Mouse (Mus musculus): ENCODE measurements around the gene H2al1b. TPM values are rescaled to one million over a fixed set of nuclear protein-coding genes. Genes with fewer than 3 reads are reported as not detected.
"Not testable (repeated sequence)": the region's sequence is repeated elsewhere in the genome, so short reads cannot be mapped to it uniquely, and the experiment has no call there.

H2al1b gene
- total and polyA plus RNA-seq, 2 experiments from 2014 or later = not detected

DNA sequence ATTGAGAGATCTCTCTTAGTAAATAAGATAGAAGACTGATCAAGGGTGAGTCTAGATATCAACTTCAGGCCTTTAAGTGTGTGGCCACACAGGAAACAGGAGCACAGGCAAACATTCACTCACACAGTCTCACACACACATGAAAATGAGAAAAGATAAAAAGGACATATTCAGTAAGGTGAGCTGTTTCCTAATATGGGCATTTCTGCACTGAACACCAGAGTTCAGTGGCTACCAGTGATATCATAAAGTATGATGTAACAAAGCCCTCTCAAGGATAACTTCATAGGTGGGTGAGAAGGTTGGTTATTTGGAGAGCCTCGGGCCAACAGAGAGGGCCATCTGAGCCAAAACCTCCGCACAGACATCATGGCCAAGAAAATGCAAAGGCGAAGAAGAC lies 15.7 kb downstream of the H2al1b start, which contains the start of gene H2al1g:
H2al1g (plus strand) TSS at position 301 of the 400 bp plus-strand sequence.
- no CpG with 5 or more reads among the region's 3 CpGs for WGBS

DNA sequence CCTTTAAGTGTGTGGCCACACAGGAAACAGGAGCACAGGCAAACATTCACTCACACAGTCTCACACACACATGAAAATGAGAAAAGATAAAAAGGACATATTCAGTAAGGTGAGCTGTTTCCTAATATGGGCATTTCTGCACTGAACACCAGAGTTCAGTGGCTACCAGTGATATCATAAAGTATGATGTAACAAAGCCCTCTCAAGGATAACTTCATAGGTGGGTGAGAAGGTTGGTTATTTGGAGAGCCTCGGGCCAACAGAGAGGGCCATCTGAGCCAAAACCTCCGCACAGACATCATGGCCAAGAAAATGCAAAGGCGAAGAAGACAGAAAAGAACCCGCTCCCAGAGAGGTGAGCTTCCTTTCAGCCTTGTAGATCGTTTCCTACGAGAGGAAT lies 19.0 kb downstream of the H2al1b start, which contains the start of gene H2al1h:
H2al1h (plus strand) TSS at position 301 of the 400 bp plus-strand sequence.
- not testable (repeated sequence) for H3K27me3 ChIP-seq (ENCODE audit: insufficient read depth, low read length); DNase-seq (ENCODE audit: low spot score); ATAC-seq; H3K4me2 ChIP-seq (ENCODE audit: low read depth, low read length); H3K9me3 ChIP-seq (ENCODE audit: low read length); H3K36me3 ChIP-seq (ENCODE audit: insufficient read depth, low read length); H3K4me1 ChIP-seq (ENCODE audit: insufficient read depth, low read length); H3K27ac ChIP-seq; H3K9ac ChIP-seq (replicated peaks; ENCODE audit: low read length); H3K4me3 ChIP-seq (ENCODE audit: low read length)
- no CpG with 5 or more reads among the region's 6 CpGs for WGBS

More for the DNA sequence above, 15.7 kb downstream of the H2al1b start, which contains the start of gene H2al1g:
- H3K9ac ChIP-seq (replicated peaks; ENCODE audit: low read length); DNase-seq (ENCODE audit: low spot score); H3K27me3 ChIP-seq (ENCODE audit: insufficient read depth, low read length); H3K4me1 ChIP-seq (ENCODE audit: insufficient read depth, low read length); H3K27ac ChIP-seq; H3K4me3 ChIP-seq (ENCODE audit: low read length); ATAC-seq; H3K9me3 ChIP-seq (ENCODE audit: low read length); H3K36me3 ChIP-seq (ENCODE audit: insufficient read depth, low read length); H3K4me2 ChIP-seq (ENCODE audit: low read depth, low read length): not testable (repeated sequence)

DNA sequence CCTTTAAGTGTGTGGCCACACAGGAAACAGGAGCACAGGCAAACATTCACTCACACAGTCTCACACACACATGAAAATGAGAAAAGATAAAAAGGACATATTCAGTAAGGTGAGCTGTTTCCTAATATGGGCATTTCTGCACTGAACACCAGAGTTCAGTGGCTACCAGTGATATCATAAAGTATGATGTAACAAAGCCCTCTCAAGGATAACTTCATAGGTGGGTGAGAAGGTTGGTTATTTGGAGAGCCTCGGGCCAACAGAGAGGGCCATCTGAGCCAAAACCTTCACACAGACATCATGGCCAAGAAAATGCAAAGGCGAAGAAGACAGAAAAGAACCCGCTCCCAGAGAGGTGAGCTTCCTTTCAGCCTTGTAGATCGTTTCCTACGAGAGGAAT lies 22.1 kb downstream of the H2al1b start, which contains the start of gene H2al1i:
H2al1i (plus strand) TSS at position 301 of the 400 bp plus-strand sequence.
- H3K27ac ChIP-seq; ATAC-seq; DNase-seq (ENCODE audit: low spot score); H3K9ac ChIP-seq (replicated peaks; ENCODE audit: low read length); H3K36me3 ChIP-seq (ENCODE audit: insufficient read depth, low read length); H3K4me3 ChIP-seq (ENCODE audit: low read length); H3K9me3 ChIP-seq (ENCODE audit: low read length); H3K27me3 ChIP-seq (ENCODE audit: insufficient read depth, low read length); H3K4me1 ChIP-seq (ENCODE audit: insufficient read depth, low read length); H3K4me2 ChIP-seq (ENCODE audit: low read depth, low read length): not testable (repeated sequence)
- 100% methylated on average over 2 of the region's 5 CpGs for WGBS

DNA sequence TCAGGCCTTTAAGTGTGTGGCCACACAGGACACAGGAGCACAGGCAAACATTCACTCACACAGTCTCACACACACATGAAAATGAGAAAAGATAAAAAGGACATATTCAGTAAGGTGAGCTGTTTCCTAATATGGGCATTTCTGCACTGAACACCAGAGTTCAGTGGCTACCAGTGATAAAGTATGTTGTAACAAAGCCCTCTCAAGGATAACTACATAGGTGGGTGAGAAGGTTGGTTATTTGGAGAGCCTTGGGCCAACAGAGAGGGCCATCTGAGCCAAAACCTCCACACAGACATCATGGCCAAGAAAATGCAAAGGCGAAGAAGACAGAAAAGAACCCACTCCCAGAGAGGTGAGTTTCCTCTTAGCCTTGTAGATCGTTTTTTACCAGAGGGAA lies 25.3 kb downstream of the H2al1b start, which contains the start of gene H2al1j:
H2al1j (plus strand) TSS at position 301 of the 400 bp plus-strand sequence.
- not testable (repeated sequence) for H3K4me2 ChIP-seq (ENCODE audit: low read depth, low read length); H3K9me3 ChIP-seq (ENCODE audit: low read length); H3K27ac ChIP-seq; ATAC-seq; H3K9ac ChIP-seq (replicated peaks; ENCODE audit: low read length); H3K4me1 ChIP-seq (ENCODE audit: insufficient read depth, low read length); DNase-seq (ENCODE audit: low spot score); H3K4me3 ChIP-seq (ENCODE audit: low read length); H3K27me3 ChIP-seq (ENCODE audit: insufficient read depth, low read length); H3K36me3 ChIP-seq (ENCODE audit: insufficient read depth, low read length)
- 88% methylated on average over 2 of the region's 2 CpGs for WGBS

DNA sequence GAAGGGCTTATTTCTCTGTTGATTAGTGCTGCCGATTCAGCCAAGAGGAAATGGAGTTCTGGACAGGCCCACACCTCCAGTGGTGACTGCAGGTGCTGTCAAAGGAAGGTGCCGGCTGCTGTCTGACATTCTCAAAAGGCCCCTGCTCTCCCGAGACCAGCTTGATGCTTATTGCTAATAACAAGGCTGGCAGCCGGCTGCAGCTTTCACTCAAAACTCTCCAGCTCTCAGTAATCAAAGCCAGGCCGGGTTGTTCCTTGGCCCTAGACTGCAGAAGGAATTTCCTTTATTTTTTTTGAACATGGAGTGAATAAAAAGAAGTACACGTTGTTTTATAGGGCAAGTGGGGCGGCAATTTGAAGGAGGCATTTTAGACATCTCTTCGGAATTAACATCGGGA lies 43.5 kb downstream of the H2al1b start:
- 60% methylated on average over 9 of the region's 9 CpGs for WGBS
- DNase-seq (ENCODE audit: low spot score) (peak; percentile 6), ATAC-seq (no peak)

DNA sequence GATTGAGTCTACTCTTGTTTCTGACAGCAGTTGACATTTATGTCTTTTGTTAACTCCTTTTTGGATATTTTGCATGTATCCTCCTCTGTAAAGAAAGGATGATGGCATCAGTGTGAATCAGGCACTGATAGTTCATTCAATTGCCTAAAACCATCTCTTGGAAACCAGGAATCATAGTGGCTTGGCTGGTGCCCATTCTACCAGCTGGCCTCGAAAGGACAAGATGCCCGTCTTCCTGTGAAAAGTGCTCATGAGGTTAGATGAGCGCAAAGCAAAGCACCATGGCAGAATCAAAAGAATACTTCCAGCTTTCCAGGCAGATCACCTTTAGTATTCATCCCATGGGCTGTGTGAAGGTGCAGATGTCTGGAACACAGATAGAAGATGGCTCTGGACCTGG lies 44.5 kb downstream of the H2al1b start:
- ATAC-seq = no peak
- 78% methylated on average over 3 of the region's 3 CpGs for WGBS
- no peaks in the 10 kb centered on the region for H3K27me3 ChIP-seq (ENCODE audit: insufficient read depth, low read length)

More for the DNA sequence above, 43.5 kb downstream of the H2al1b start:
- Histone ChIP-seq H3K9ac (replicated peaks; ENCODE audit: low read length) (no peak overlapping the region), H3K4me3 (ENCODE audit: low read length) (no peak overlapping the region), H3K4me2 (ENCODE audit: low read depth, low read length) (no peak overlapping the region), H3K27me3 (ENCODE audit: insufficient read depth, low read length) (no peaks in the 10 kb centered on the region), H3K27ac (no peak overlapping the region), H3K9me3 (ENCODE audit: low read length) (no peaks in the 10 kb centered on the region), H3K36me3 (ENCODE audit: insufficient read depth, low read length) (no peaks in the 10 kb centered on the region), H3K4me1 (ENCODE audit: insufficient read depth, low read length) (no peaks in the 10 kb centered on the region)
- TF ChIP-seq CTCF (IDR thresholded peaks at IDR 0.05; ENCODE audit: low read depth) = no peak

More for the DNA sequence above, 44.5 kb downstream of the H2al1b start:
- no peak overlapping the region for H3K9ac ChIP-seq (replicated peaks; ENCODE audit: low read length)
- no peak overlapping the region for H3K4me3 ChIP-seq (ENCODE audit: low read length)
- H3K27ac ChIP-seq = no peak overlapping the region
- H3K36me3 ChIP-seq (ENCODE audit: insufficient read depth, low read length) = no peaks in the 10 kb centered on the region
- no peaks in the 10 kb centered on the region for H3K9me3 ChIP-seq (ENCODE audit: low read length)
- H3K4me1 ChIP-seq (ENCODE audit: insufficient read depth, low read length) = no peaks in the 10 kb centered on the region
- DNase-seq (ENCODE audit: low spot score) = no peak
- no peak overlapping the region for H3K4me2 ChIP-seq (ENCODE audit: low read depth, low read length)
- TF ChIP-seq CTCF (IDR thresholded peaks at IDR 0.05; ENCODE audit: low read depth) = no peak

Other genes starting within 250 kb of the H2al1b start
- gene H2al1a, start 3.2 kb upstream of the H2al1b start, total RNA-seq (2014; rRNA removed) = not detected in 2 replicates
- not detected in 2 replicates for gene H2al1a, start 3.2 kb upstream of the H2al1b start, polyA plus RNA-seq (2015; fragmentation: Nextera tagmentation; extraction: Ambion mirVana)
- not detected in 2 replicates for gene H2al1c, start 3.2 kb downstream of the H2al1b start, total RNA-seq (2014; rRNA removed)
- not detected in 2 replicates for gene H2al1c, start 3.2 kb downstream of the H2al1b start, polyA plus RNA-seq (2015; fragmentation: Nextera tagmentation; extraction: Ambion mirVana)
- not detected in 2 replicates for gene H2al1d, start 6.4 kb downstream of the H2al1b start, total RNA-seq (2014; rRNA removed)
- gene H2al1d, start 6.4 kb downstream of the H2al1b start, polyA plus RNA-seq (2015; fragmentation: Nextera tagmentation; extraction: Ambion mirVana) = not detected in 2 replicates
- not detected in 2 replicates for gene H2al1e, start 9.5 kb downstream of the H2al1b start, total RNA-seq (2014; rRNA removed)
- gene H2al1e, start 9.5 kb downstream of the H2al1b start, polyA plus RNA-seq (2015; fragmentation: Nextera tagmentation; extraction: Ambion mirVana) = not detected in 2 replicates
- not detected in 2 replicates for gene H2al1f, start 12.7 kb downstream of the H2al1b start, total RNA-seq (2014; rRNA removed)
- gene H2al1f, start 12.7 kb downstream of the H2al1b start, polyA plus RNA-seq (2015; fragmentation: Nextera tagmentation; extraction: Ambion mirVana) = not detected in 2 replicates
- gene H2al1g, start 15.8 kb downstream of the H2al1b start, total RNA-seq (2014; rRNA removed) = not detected in 2 replicates
- gene H2al1g, start 15.8 kb downstream of the H2al1b start, polyA plus RNA-seq (2015; fragmentation: Nextera tagmentation; extraction: Ambion mirVana) = not detected in 2 replicates
- not detected in 2 replicates for gene H2al1h, start 19.1 kb downstream of the H2al1b start, total RNA-seq (2014; rRNA removed)
- not detected in 2 replicates for gene H2al1h, start 19.1 kb downstream of the H2al1b start, polyA plus RNA-seq (2015; fragmentation: Nextera tagmentation; extraction: Ambion mirVana)
- gene H2al1i, start 22.2 kb downstream of the H2al1b start, total RNA-seq (2014; rRNA removed) = not detected in 2 replicates
- not detected in 2 replicates for gene H2al1i, start 22.2 kb downstream of the H2al1b start, polyA plus RNA-seq (2015; fragmentation: Nextera tagmentation; extraction: Ambion mirVana)
- not detected in 2 replicates for gene H2al1j, start 25.4 kb downstream of the H2al1b start, total RNA-seq (2014; rRNA removed)
- not detected in 2 replicates for gene H2al1j, start 25.4 kb downstream of the H2al1b start, polyA plus RNA-seq (2015; fragmentation: Nextera tagmentation; extraction: Ambion mirVana)

Data from hindbrain, postnatal 0 days (tissue).